Mouse (Mus musculus) v-Abl transformed pro-B cells (cell line): ENCODE measurements at regions not wholly inside any gene's neighbourhood (a gene's known extent, or its start where the extent isn't known, plus 50 kb on each side); places are given as distances from the start of the nearest gene placed in this dataset.

Experiments used
- in situ Hi-C, 2 experiments: fragments of 400-800 bp; cut with MboI; formaldehyde crosslinking; loops; one replicate each; pipeline ENCODE4 v1.15.1; 2025; ENCODE audit not compliant: unreplicated experiment in 2 of 2

DNA sequence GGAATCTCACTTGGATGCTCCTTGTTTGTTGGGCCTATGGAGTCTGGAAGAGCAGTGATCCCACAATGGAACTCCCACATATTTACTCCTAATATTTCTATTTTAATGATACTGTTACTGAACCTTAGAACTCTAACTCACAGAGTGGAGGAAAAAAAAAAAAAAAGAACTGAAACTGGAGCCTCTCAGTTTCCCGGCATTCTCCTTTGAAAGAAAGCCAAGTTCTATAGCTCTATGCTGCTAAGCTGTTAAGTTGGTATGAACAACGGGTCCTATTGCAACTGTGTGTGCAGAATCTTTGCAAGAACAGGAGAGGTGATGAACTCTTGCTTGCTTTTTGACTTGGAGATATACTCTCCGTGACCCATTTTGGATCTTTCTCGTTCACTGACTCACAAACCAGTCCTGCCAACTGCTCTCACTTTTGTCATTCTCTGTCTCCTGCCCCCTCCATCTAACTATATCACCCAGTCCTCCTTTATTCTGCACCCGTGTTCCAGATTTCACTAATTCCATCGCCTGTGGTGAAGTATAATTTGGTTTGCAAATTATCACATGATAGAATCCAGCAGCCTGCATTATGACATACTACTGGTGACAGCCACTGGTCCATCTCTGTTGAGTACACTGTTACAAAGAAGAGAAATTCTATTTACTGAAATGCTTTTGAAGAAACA, 92.6 kb upstream of the Ctsc start:
- in situ Hi-C loops: no loop called here

DNA sequence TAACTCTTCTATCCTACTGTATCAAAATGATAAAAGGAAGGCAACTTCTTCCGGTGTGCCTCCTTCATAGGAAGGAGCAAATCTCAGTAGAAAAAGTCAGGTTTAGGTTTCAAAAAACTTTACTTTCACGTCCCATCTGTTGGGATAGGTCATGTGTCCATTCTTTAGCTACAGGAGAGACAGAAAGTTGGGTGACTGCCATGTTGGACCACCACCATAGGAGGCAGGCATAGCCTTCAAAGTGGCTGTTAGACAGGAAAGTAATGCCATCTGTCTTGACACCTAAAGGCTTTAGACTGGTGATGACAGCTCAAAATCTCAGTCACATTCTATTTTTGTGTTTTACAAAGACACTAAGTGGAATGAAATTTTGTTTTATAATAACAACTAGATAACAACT, 90.3 kb upstream of the Ctsc start:
- in situ Hi-C loops: no loop called here

DNA sequence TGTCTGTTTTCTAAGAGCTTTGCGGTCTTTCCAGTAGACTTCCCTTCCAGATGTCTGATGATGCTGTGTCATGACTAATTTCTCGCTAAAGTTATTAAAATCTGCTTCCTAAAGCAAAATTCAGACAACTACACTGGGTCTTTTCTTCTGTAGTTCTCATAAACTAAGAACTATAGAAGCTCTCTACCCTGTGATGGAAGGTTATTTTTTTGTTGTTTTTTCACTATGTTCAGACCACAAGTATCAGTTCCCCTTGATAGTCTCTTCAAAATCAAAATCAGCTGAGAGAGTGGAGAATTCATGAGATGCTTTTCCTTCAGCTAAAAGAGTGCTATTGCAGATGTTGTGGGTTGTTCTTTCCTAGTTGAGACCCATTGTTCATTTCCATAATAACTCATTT, 85.1 kb upstream of the Ctsc start:
- in situ Hi-C loops: no loop called here

DNA sequence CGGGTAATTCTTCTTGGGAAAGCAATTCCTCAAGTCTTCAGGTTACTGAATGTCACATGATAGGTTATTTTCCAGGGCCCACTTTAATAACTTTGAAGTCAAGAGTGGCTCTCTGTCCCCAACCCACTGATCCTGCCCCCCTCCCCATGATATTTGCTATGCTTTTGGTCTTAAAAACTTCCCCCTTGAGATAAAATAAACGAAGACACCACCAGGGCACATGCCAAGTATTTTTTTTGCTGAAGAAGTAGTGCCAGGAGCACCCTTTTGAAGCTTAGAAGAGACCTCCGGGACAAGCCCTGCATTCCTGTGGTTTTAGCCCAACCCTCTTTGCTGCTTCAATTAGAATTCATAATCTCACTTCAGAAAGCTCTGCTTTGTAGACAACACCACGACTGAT, 78.8 kb upstream of the Ctsc start:
- in situ Hi-C loops: no loop called here

DNA sequence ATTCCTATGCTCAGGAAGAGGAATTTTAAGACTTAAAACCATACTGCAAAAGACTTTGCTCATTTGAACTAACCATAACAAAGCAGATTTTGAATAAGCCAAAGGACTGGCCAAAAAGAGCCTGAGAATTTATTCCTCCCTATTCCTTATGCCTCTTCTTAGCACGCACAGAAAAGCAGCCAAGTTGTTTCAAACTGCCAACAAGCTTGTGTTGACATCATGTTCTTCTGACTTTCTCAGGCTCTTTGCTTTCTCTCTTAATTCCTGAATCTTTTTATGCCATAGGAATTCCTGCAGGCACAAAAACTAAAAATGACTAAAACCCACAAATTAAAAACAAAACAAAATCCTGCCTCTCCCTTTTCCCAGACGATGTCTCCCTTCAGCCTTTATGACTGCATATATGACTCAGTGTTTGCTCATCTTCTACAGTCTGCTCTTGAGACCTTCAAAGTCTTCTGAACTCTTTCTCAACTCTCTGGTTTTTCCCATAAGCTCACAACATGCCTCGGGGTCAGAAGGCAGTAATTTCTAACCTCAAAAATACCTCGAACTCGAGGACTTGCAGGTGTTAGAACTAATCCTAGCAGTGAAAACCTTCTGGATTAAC, 77.9 kb upstream of the Ctsc start:
- in situ Hi-C loops: loop anchor here (25.0 kb wide), 2 partner anchors 363 to 1637 kb away; no protein-coding TSS in a partner anchor

DNA sequence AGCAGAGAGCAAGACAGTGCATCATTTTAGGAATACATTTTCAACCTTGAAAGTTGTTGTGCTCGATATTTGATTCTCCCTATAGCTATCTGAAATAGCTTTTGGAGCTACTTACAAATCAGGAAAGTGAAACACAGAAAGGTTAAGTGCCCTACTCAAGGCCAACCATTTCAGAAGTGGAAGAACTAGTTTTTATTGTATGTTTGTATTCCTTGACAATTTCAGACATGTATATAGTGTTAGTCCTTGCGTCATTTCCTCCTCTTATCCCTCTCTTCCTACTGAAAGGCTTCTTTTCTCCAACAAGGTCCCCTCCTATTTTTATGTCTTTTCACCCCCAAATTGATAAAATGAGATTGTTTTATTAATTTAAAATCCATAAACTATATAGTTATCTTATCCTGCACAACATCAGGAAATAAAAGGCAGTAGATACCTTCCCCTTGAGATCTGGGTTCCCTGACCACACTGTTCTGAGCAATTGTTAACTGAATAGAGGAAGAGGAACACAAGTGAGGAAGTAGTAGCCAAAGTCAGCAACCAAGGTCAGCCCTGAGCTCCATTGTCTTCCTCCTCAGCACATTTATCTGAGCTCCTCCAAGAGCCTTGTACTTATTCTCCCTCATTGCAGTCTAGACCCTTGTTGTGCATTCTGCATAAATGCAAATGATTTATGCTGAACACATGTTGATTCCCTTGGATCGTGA, 76.1 kb upstream of the Ctsc start:
- in situ Hi-C loops: loop anchor here (25.0 kb wide), 2 partner anchors 365 to 1635 kb away; no protein-coding TSS in a partner anchor

DNA sequence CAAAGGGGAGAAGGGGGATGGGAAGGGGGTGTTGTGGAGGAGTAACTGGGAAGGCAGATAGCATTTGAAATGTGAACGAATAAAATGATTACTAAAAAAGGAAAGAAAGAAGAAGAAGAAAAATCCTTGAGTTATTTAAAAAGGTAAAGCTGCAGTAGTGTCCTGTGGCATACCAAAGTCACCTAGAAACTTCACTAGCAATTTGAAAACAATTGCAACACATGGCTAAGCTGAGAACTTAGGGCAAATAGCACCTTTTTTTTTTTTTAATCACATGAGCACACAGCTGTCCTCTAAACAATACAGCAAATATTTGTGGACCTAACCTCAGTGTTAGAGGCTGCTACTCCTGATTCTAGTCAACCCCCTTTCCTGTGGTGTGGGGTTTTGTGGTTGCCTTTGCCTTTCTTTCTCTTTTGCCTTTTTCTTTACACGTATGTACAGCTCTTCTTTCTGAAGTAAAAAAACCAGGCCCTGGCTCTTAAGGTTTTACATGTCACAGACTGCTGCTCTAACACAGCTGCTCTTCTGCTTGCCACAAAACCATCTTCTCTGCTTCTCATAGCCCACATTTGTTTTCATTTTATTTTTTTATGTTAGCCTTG, 71.6 kb upstream of the Ctsc start:
- in situ Hi-C loops: loop anchor here (25.0 kb wide), 2 partner anchors 369 to 1631 kb away; no protein-coding TSS in a partner anchor

DNA sequence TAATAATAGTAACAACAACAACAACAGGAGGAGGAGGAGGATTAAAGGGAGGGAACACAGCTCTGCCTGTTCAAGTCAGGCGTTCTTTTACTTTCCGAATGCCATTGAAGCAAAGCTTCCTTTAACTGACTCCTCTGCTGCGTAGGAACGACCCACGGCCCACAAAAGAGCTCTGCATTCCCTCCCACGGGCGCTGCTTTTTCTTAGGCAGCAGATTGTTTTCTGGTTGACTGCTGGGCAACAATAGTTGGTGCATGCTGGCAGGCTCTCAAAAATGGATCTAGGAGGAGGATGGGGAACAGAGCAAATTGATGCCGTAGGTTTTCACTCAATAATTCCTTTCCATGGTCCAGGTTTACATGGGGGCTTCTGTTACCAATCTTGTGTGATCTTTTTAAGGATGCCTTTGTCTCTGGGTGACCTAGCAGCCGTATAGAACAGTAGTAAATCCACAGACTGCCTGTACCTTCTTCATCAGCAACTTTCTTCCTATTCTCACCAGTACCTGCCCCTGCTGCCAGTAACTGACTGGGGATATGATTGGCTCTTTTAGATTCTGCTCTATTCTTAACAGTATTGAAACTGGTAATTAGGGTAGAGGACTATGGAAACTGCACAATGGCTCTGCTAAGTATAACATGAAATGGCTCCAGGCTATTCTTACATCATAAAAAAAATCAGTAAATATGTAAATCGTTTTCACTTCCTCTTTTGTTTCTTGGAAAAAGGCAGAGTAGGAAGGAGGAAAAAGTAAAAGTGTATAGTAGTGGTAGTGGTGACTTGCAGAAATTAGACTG, 70.8 kb upstream of the Ctsc start:
- in situ Hi-C loops: loop anchor here (25.0 kb wide), 2 partner anchors 370 to 1630 kb away; no protein-coding TSS in a partner anchor

DNA sequence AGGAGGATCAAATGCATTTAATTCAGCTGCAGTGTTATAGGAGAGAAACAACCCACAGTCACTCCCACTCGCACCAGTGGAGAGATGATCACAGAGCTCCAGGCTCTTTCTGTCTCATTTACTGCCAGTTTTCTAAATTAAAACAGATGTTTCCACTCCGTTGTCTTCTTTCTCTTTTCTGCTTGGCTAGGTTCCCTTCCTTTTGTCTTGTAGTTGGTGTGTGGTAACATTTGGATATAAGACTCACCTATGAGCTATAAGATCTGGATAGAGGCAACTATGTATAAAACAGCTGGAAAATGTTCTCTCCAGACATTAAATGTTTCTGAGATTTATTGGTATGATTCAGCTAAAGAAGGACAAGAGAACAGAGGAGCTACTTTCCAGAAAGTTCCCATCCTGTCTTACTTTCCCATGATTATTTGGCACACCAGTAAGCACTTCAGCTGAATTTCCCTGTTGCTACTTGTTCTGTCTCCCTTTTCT, 63.1 kb upstream of the Ctsc start:
- in situ Hi-C loops: loop anchor here (5.0 to 25.0 kb wide), 7 partner anchors 112 to 1623 kb away; no protein-coding TSS in a partner anchor

DNA sequence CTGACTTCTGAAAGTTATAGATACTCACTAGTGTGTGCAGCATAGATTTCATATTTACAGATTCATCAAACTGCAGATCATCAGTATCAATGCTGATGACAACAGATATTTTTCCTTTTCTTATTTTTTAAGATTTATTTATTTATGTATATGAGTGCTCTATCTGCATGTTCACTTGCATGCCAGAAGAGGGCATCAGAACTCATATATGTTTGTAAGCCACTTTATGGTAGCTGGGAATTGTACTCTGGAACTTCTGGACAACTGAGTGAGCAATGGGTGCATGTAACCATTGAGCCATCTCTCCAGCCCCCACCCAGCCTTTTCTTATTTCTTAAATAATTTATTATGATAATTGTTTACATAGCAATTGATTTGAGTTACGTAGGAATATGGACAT, 62.5 kb upstream of the Ctsc start:
- in situ Hi-C loops: loop anchor here (10.0 to 25.0 kb wide), 3 partner anchors 129 to 1622 kb away; no protein-coding TSS in a partner anchor

DNA sequence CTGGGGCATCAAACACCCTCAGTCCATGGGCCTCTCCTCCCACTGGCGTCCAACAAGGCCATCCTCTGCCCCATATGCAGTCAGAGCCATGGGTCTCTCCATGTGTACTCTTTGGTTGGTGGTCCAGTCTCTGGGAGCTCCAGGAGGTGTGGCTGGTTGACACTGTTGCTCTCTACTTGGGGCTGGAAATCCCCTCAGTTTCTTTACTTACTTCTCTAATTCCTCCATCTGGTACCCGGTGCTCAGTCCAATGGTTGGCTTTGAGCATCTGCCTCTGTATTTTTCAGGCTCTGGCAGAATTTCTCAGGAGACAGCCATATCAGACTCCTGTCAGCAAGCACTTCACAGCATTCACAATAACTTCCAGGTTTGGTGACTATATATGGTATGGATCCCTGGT, 55.7 kb upstream of the Ctsc start:
- in situ Hi-C loops: loop anchor here (5.0 to 25.0 kb wide), 3 partner anchors 135 to 1615 kb away; no protein-coding TSS in a partner anchor

DNA sequence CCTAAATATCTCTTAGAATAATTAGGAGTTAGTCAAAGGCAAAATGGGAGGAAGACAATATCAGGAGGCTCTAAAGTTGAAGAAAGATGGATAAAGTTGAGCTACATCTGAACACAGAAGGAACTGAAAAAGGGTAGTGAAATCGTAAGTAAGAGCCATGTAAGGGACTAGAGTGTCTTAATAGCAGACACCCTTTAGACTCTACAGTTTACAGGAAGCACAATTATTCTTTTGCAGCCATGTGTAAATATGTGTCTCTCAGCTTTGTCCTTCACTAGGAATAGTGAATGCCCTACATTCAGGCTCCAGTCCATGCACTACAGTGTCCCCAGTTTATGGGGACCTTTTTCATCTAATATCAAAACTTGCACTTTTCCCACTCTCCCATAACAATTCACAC, 52.1 kb upstream of the Ctsc start:
- in situ Hi-C loops: loop anchor here (5.0 to 25.0 kb wide), 2 partner anchors 52 to 987 kb away; partner anchors contain the start of gene Ctsc (in 2 of the 2)
